Mouse (Mus musculus) embryonic fibroblast, embryonic 13.5 days (primary cell): ENCODE measurements at regions not wholly inside any gene's neighbourhood (a gene's known extent, or its start where the extent isn't known, plus 50 kb on each side); places are given as distances from the start of the nearest gene placed in this dataset.

ENCODE experiments used
- CTCF ChIP-seq: IDR thresholded peaks from 2 replicates; pipeline ENCODE4 v1.5.1; 2011; ENCODE audit warnings: mild to moderate bottlenecking, control low read depth, low read length, moderate library complexity, borderline replicate concordance; ENCODE audit not compliant: insufficient read depth
- POLR2A ChIP-seq: IDR thresholded peaks from 2 replicates; pipeline ENCODE4 v1.6.1; 2011; ENCODE audit warnings: low read depth, mild to moderate bottlenecking, control low read depth, low read length, moderate library complexity

- TF ChIP-seq CTCF, result peak; percentile 33; the same call in 1 of the 2 replicates
- TF ChIP-seq POLR2A, result no peak
Measured at GRCm38 (mm10) chr11:89243370-89243769, 58.8 kb downstream of the Nog start.
